Mouse (Mus musculus): ENCODE results near the gene Mrap. TPM values are rescaled to one million over a fixed set of nuclear protein-coding genes. Genes with fewer than 3 reads are reported as not detected.

Mrap gene
- total RNA-seq, 1 experiment from 2014 or later, result 391 TPM

- DNase-seq, result peak; percentile 45
These were observed 15.5 kb downstream of the Mrap start for GRCm38 (mm10) chr16:90753386-90753941.

- no peak for DNase-seq
These were observed 21.3 kb downstream of the Mrap start for GRCm38 (mm10) chr16:90759335-90759734.

GRCm38 (mm10) chr16:90760515-90760914 lies 22.5 kb downstream of the Mrap start:
- no peak for DNase-seq

- peak; percentile 49 for DNase-seq
These were observed 27.3 kb downstream of the Mrap start for GRCm38 (mm10) chr16:90765195-90765877.

GRCm38 (mm10) chr16:90766919-90767454 lies 29.0 kb downstream of the Mrap start:
- DNase-seq, result no peak

- DNase-seq, result no peak
These were observed 36.2 kb downstream of the Mrap start for GRCm38 (mm10) chr16:90774216-90774615.

- no peak for DNase-seq
These were observed 36.6 kb downstream of the Mrap start for GRCm38 (mm10) chr16:90774646-90775045.

DNA sequence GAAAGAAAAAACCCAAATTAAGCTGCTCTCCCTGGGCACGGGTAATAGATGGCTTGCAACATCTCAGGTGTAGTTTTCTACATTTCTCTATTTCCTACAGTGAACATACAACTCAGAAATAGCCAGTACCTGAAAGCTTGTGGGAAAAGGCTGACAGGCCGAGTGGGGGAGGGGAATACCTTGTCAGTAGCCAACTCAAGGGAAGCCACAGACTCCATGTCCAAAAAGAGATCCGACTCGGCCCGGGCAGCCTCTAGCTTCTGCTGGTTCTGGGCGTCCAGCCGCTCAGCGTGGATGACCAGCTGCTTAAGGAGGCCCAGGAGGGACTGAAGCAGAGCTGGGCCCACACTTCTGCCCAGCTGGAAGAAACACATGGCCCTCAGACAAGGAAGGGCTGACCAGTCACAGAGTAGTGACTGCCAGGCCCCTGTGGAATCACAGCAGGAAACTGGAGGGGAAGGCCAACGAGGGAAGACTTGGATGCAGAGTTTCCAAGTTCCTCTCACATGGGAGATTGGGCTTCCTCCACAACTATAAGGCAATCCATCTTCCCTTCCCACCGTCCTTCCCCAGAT lies 38.0 kb downstream of the Mrap start:
- DNase-seq, result no peak

DNA sequence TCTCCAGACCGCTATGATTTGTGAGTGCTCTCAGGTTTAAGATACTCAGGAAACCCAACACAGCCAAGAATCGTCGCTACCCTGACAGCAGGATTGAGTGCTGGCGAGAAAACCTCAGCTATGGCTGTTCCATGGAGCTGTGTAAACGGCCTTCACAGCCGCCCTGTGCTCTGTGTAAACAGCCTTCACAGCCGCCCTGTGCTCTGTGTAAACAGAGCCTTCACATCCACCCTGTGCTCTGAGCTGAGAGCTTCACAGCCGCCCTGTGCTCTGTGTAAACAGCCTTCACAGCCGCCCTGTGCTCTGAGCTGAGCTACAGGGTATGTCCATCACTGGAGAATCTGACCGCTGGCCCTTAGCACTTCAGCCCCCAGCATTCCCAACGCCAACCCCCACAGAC lies 41.8 kb downstream of the Mrap start:
- DNase-seq, result no peak

GRCm38 (mm10) chr16:90783302-90783701 lies 45.3 kb downstream of the Mrap start:
- no peak for DNase-seq

- no peak for DNase-seq
These were observed 47.2 kb downstream of the Mrap start for GRCm38 (mm10) chr16:90785257-90785656.

DNA sequence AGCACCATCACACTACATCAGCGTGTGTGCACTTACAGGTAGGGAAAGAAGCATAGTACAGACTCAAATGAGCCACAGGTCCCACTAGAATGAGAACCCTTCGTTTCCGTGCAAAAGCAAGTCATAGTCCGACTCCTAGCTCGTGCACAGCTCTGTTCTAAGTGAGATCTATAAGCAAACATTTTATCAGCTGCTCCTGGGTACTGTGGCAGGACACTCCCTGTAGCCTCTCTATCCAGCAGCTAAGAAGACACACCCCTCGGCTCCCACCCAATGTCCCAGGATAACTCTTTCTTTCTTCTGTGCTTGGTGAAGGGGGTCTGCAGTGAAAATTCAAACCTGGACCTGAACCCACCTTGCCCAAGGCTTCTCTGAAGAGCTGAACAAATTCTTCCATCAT lies 50.6 kb downstream of the Mrap start:
- no peak for DNase-seq

GRCm38 (mm10) chr16:90790946-90791345 lies 52.9 kb downstream of the Mrap start:
- no peak for DNase-seq

DNA sequence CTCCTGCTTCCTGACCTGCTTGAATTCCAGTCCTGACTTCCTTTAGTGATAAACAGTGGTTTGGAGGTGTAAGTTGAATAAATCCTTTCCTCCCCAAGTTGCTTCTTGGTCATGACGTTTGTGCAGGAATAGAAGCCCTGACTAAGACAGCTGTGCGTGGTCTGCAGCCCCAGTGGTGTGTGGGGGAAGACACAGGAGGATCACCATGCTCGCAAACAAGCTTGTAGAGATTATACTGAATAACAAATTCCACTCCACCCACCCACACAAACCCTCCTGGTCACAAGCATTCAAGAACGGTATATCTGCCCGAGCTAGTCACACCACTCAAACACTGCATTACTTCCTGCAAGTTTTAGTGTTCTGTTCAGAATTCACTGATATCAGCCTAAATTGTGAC lies 54.1 kb downstream of the Mrap start:
- DNase-seq, result no peak

GRCm38 (mm10) chr16:90792500-90792899 lies 54.5 kb downstream of the Mrap start:
- peak; percentile 42 for DNase-seq

- no peak for DNase-seq
These were observed 56.7 kb downstream of the Mrap start for GRCm38 (mm10) chr16:90794708-90795107.

DNA sequence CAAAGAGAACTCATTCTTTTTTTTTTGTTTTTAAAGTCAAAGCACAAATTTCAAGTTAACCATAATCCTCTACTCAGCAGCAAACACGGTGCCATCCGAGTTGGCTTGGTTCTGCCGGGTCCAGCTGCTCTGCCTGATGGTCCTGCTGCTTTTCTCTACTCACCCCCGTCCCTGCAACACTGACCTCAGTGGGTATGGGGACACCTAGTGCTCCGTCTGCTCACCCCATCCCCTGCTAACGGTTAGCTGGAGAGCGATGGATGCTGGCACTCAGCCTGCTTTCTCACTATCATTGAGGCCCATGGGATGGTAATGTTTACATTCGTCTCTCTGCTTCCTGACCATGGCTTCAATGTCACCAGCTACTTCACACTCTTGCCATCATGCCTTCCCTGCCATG lies 60.4 kb downstream of the Mrap start:
- DNase-seq, result no peak

- DNase-seq, result no peak
These were observed 60.8 kb downstream of the Mrap start for GRCm38 (mm10) chr16:90798848-90799247.

Other genes starting within 250 kb of the Mrap start
- 8.6 and 9.7 TPM in 2 replicates for gene Mis18a, start 10.8 kb upstream of the Mrap start, total RNA-seq (2021)
- 14.3 and 17.2 TPM in 2 replicates for gene Urb1, start 72.2 kb downstream of the Mrap start, total RNA-seq (2021)
- gene Eva1c, start 88.5 kb downstream of the Mrap start, total RNA-seq (2021), result 3.1 and 4.1 TPM in 2 replicates
- 27.7 and 31.5 TPM in 2 replicates for gene Cfap298, start 196.9 kb downstream of the Mrap start, total RNA-seq (2021)

All from adrenal gland, postnatal 25 days (tissue).